Mouse (Mus musculus) cerebellum, adult 18-20 months (tissue): Measurements from ENCODE around the gene Cox15.

Experiments used
- DNase-seq, 2 experiments: peaks; one replicate each; pipeline ENCODE4 v3.0.0; 2021

The Cox15 gene

DNA sequence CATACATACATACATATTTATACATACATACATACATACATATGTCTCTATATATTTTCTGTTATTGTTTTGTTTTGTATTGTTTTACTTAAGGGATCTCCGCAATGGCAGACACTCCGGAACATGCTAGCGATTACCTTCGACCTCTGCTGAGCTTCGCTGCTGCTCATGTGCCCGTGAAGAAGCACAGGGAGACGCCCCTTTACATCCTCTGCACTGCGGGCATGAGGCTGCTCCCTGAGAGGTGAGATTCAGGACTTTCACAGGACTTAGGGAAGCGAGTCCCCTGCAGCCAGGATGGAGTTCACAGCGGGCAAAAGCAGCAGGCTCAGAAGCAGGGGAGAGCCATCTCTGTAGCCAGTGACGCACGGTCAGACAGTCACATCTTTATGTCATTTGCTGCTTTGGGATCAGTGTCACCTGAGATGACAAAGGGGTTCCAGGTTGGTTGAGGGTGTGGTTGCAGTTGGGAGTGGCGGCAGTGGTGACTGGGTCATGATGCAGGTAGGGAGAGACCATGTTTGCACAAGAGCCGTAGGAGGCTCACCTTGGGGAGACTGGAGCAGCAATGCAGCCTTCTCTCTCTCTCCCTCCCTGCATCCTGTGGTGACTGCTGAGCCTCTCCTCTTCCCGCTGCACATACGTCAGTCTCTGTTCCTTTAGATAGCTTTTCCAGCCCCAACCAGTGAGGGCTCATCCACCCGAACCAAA is 47.9 kb downstream of the Cox15 start:
- no peak for DNase-seq

DNA sequence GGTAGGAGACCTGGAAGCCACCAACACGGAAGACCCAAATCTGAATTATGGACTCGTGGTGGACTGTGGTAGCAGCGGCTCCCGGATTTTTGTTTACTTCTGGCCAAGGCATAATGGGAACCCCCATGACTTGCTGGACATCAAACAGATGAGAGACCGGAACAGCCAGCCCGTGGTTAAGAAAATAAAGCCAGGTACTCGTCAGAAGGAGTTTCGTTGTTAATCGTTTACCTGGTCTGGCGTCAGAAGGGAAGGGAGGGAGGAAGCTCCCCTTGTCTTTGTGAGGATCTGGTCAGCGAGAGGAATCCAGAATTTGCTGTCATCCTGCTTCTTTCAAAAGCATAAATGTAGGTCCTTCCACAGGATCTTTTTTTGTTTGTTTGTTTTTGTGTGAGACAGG is 48.6 kb downstream of the Cox15 start:
- DNase-seq: no peak

DNA sequence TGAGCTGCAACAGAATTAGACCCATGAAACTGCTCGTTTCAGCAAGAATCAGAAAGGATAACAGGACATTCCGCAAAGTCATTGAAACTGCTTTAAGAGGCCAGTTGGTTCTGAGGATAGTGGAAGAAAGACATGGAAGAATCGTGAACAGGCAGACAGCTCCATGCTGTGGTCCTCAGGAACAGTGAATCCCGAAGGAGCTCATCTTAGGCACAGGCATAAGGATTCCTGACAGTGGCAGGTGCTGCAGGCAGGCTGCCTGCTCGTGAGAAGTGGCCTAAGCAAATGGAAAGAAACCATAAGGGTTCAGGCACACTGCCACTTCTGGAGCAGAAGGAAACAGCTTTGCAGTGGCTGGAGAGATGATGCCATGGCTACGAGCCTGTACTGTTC is 53.0 kb downstream of the Cox15 start:
- DNase-seq: no peak

DNA sequence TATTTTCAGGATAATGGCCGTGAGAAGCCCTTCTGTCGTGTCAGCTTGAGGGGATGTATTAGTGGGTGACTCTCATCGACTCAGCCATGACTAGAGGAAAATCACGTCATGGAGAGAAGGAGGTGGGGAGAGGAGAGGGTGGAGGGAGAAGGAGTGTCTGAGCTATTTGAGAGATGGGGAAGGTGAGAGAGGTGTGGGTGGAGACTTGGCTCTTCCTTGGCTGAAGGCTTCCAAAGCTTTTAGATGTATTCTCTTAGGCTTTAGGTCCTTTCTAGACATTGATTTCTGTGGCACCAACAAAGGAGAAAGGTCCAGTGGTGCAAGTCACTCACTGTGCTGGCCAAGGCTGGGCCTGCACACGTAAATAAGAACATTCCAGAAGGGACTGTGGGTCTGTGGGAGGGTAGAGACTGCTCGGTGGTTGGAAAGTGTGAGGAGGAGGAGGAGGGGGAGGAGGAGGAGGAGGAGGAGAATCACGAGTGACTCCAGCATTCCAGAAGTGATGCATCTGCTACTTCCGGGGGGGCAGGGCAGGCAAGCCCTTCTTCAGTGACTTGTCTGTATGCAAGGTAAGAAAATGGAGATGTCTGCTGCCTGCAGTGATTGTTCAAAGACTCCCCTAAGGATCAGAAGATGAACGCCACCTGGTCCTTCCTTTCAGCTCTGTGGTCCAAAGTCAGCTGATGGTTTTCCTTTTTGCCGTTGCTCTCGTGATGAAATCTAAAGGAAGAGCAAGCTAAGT is 53.6 kb downstream of the Cox15 start:
- DNase-seq: no peak

DNA sequence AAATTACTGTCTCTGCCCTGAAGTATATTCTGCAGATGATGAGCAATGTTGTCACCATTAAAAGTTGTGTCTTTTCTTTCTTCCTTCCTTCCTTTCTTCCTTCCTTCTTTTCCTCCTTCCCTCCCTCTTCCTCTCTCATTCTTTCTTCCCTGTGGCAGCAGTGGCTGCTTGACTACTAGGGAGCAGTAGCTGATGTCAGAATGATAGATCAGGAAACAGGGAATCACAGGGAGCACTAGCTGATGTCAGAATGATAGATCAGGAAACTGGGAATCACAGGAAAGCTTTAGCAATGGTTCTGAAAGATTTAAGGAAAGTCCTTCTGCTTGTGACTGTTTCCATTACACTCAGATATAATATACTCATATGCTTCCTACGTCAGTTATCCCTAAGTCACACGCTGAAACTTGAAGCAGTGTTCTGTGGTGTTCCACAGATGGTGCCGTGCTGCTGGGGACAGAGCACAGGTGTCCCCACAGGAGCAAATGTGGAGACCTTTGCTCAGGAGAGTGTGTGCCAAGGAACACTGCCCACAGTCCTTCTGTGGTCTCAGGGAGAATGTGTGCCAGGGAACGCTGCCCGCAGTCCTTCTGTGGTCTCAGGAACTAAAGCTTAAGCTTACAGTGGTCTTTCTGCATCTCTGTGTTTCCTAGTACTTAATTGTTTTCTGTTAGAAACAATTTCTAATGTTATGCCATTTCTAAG is 55.0 kb downstream of the Cox15 start:
- peak; percentile 25 to 34 for DNase-seq

DNA sequence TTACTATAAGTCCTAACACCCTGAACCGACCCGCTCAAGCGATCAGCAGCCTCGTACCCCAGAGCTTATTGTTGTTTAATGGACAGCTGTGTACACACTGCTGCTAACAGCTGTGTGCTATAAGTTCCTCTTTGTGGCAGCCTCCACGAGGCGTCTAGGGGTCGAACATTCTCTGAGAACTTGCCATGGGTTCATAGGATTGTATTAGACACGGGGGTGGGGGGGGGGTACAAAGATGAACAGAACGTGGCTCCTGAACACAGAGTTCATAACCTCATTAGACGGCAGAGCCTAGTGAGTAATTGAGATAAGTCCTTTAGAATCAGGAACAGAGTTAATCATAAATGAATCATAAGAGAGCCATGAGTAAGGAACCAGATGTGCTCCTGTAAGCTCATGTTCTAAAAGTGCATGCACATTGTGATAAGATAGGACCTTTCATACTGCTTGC is 57.3 kb downstream of the Cox15 start:
- no peak for DNase-seq

DNA sequence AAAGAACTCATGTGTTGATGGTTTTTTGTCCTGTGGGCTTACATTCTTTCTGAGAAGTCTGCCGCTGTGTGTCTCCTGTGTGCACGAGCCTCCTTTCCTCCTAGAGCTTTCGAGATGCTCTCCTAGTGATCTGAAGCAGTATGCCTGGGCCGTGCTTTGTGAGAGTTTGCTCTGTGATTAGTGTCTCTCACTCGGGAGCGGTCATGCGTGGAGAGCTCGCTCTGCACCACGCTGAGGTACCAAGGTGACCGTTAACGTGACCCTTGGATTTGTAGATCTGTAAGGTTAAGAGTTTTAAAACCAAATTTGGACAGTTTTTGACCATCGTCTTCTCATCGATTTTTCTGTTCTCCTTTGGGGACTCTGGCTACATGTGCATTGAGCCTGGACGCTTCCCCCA is 60.0 kb downstream of the Cox15 start:
- DNase-seq: no peak

DNA sequence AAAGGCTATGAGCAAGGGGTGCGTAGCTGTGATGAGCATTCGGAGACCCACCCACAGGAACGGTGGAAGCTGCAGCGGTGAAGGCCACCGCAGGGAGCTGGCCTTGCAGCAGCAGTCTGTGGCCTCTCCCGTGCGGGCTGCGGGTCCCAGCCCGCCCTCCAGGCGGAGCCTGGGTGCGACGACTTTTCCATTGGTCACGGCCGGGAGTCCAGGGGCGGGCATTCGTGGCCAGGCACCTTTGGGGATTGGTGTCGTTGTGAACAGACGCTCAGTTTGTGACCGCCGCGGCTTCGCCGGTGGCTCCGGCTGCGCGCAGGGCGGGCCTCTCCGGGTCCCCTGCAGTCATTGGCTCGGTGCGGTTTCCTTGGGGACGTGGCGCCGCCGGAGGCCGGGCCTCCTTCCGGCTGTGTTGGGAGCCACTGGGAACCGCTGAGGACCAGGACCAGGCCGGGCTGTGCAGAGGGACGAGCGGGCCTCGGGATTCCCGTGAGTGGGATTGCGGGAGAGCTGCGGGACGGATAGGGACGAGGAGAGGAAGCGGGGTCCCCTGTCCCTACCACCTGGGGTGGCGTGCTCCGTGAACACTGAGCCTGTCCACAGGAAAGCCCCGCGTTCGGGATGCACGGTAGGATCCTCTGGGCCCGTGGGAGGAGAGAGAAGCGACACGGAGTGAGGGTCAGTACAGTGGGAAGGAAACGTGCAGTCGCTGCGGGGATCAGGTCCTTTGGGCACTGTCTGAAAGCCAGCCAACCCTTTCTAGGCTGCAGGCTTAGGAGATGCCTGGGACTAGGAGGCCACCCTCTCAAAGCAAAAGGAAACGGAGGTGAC is 63.2 kb downstream of the Cox15 start, which contains the start of gene Entpd7:
TSS of gene Entpd7 (plus strand) at position 254 of the 828 bp plus-strand sequence.
- DNase-seq: peak; percentile 96 to 98
